Mouse (Mus musculus): ENCODE results near the gene Gm28043.
"Not testable (repeated sequence)": the region's sequence is repeated elsewhere in the genome, so short reads cannot be mapped to it uniquely, and the experiment has no call there.

The Gm28043 gene

GRCm38 (mm10) chr17:29711745-29712431 is 97.2 kb downstream of the Gm28043 start:
- in situ Hi-C loops (cut with MseI, MboI) = no loop called here

DNA sequence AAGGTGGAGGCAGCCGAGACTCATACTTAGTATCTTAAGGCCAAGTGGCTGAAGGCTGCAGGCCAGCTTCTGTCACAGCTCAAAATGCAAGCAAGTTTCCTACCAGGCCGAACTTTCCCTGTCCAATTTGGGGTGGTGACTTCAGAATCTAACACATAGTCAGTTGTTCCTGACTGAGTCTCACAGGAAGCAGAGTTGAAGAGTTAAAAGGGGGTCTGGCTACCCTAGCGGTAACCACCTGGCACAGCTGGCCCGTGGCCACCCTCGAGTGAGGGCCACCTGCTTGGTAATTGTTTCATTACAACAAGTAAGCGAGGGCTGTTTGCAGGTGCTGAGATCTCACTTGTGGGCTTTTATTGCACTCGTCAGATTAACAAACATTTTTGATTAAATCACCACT is 97.9 kb downstream of the Gm28043 start:
- in situ Hi-C loops (cut with MseI, MboI) = no loop called here

DNA sequence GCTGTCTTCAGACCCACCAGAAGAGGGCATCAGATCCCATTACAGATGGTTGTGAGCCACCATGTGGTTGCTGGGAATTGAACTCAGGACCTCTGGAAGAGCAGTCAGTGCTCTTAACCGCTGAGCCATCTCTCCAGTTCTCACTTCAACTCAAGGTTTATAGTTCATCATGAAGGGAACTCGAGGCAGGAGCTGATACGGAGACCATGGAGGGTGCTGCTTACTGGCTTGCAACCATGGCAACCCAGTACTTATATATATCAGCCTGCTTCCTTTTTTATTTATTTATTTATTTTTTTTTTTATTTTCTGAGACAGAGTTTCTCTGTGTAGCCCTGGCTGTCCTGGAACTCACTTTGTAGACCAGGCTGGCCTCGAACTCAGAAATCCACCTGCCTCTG is 99.1 kb downstream of the Gm28043 start:
- in situ Hi-C loops (cut with MseI, MboI) = not testable (repeated sequence)

DNA sequence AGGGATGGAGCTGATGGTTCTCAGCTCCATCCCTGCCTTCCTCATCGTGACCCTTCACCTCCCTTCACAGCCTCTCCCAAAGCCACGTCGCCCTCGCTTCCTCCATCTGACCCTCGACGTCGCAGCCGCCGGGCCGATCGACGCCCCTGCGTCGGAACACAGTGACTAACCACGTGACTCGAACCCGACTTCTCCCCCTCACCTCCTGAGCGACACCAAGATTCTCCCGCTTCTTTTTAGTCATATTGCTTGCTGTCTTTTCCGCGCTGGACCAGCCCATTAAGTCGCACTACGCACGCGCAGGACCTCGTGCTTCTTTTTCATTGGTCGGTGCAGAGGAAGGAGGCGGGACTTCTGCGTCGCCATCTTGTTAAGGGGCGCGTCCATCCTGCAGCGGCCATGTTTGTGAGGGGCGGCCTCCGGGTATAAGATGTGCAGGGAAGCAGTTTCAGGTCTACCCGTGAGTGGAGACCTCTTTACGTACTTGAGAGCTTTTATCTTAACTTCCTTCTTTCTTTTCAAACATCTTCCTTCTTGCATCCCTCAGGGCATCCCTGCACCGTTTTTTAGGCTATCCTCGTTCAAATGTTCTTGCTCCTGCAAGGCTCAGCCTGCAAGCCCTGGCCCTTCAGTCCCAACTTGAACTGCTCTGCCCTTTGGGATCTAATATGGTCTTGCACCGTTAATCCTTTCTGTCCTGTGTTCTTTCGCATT is 102.2 kb downstream of the Gm28043 start, which contains the start of gene Ccdc167:
Ccdc167 (minus strand) TSS at position 313 of the 714 bp plus-strand sequence.
- in situ Hi-C loops (cut with MseI, MboI) = no loop called here

GRCm38 (mm10) chr17:29718660-29719059 is 104.0 kb downstream of the Gm28043 start:
- in situ Hi-C loops (cut with MseI, MboI) = no loop called here

DNA sequence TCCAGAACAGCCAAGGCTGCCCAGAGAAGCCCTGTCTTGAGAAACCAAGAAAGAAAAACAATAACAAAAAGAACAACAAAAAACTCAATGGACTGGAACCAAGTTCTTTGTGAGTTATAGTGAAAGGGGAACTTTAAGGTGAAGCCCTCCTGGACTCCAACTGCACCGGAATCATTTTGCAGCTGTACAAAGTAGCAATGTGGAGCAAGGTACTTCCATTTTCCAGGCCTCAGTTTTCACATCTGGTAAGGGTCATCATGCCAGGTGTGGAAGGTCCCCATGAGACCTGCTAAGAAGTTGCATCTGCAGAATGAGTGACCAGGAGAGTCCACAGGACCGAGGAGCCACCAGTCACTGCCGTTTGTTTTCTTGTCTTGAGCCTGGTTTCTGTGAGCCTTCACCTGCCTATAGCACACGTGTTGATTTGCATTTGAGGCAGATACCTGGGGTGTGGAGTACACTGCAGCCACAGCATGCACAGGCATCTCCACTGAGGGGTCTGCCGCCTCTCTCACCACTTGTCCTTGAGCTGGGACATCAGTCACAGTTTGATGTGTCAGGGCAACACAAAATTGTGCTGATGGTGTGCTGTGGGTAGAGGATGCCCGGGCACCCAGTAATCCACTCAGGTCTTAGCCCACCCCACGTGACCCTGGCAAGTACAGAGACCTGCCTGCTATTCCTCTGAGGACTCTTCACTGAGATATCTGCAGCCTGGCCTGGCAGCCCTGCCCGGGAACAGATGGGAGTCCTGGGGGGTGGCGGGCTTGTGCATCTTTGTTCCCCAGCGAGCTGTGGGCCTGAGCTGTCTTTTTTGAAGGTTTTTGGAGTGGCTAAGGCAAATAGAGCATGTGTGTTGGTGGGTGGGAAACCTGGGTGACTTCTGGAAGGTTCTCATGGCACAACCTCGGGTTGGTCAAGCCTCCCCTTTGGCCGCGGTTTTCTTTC is 105.2 kb downstream of the Gm28043 start:
- in situ Hi-C loops (cut with MseI, MboI) = no loop called here

DNA sequence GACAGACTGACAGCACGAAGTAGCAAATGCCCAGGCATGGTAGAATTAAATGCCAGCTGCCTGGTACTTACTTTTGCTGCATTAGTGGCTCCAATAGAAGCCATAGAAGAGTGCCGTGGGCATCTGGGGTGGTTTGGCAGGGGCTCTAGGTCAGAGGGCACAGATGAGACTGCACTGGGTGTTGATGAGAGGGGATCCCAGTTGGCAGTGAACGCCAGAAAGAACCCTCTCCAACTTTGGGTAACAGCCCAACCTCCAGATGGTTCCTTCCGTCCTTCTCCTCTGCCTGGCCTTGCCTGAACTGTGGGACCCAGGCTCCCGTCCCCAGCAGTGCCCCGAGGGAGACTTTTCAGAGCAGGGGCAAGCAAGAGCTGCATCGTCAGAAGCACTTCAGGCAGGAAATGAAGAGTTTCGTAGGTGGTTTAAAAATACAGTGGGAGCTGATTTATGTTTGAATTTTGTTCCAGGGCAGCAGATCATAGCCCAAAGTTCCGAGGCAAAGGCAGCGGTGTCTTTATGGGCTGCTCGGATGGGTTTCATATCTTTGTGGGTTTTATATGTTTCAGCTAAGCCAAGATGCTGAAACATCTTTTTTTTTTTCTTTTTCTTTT is 106.2 kb downstream of the Gm28043 start:
- in situ Hi-C loops (cut with MseI, MboI) = no loop called here

- in situ Hi-C loops (cut with MseI, MboI) = no loop called here
Measured at GRCm38 (mm10) chr17:29724610-29725009, 109.9 kb downstream of the Gm28043 start.

GRCm38 (mm10) chr17:29725027-29725620 is 110.4 kb downstream of the Gm28043 start:
- in situ Hi-C loops (cut with MseI, MboI) = no loop called here

DNA sequence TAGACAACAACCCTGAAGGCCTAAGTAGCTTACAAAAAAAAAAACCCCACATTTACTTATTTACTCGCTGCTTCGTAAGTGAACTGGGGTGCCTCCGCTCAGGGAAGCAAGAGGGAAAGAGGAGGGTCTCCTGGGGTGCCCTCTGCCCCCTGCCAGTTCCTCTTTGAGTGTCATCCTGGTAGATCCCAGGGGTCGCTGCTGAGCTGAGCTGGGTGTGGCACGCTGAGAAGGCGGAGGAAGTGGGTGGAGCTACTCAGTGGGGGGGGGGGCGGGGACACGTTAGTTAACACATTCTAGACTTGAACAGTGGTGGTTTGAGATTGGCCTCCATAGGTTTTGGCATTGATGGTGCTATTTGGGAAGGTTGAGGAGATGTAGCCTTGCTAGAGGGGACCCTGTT is 113.4 kb downstream of the Gm28043 start:
- in situ Hi-C loops (cut with MseI, MboI) = no loop called here

DNA sequence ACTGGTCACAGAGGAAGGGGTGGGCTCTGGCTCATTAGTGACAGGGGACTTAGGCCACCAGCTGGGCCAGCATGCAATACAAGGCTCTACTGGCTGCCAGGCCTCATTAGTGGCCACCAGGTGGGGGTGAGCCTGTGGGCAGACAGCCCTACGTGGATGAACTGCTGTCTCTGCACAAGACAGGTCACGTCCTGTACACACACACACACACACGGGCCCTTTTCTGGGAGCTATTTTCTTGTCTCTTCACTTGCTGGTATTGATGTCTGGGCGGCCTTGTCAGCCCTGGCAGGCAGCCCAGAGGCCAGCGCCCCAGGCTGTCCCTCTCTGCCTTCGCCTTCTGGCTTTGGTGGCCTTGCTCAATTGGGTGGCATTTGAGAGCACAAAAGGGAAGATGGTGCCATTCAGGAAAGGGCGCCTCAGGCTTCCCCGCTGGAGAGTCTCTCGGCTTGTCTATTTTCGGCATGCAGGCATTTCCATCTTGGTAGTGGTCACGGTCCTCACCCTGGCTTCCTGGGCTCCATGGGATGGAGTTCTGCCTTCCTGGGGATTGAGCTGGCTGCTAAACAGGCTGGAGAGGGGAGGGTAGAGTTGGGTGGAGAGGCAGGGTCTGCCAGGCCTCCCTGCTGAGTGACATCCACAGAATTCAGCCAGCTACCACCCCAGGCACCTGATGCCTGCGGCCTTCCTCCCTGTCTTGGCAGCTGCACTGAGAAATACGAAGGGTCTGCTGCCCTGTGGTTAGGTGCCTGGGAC is 116.0 kb downstream of the Gm28043 start:
- in situ Hi-C loops (cut with MseI, MboI) = no loop called here

- in situ Hi-C loops (cut with MseI, MboI) = no loop called here
Measured at GRCm38 (mm10) chr17:29731266-29731952, 116.7 kb downstream of the Gm28043 start.

DNA sequence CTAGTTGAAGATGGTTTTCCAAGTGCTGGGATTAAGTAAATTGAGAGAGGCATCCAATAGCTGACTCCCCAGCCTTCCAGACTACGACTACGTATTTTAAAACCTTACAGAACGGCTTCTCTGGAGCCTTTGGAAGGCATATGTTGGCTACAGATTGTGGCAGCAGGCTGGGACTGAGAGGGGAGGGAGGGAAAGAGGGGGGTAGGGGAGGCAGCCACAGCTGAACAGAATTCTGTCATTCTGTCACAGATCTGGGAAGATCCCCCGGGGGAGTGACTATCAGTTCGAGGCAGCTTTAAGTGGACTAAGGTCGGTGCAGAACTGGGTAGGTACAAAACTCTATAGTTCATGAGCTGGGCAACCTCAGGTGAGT is 117.3 kb downstream of the Gm28043 start:
- in situ Hi-C loops (cut with MseI, MboI) = no loop called here

GRCm38 (mm10) chr17:29732522-29732921 is 117.8 kb downstream of the Gm28043 start:
- in situ Hi-C loops (cut with MseI, MboI) = no loop called here

DNA sequence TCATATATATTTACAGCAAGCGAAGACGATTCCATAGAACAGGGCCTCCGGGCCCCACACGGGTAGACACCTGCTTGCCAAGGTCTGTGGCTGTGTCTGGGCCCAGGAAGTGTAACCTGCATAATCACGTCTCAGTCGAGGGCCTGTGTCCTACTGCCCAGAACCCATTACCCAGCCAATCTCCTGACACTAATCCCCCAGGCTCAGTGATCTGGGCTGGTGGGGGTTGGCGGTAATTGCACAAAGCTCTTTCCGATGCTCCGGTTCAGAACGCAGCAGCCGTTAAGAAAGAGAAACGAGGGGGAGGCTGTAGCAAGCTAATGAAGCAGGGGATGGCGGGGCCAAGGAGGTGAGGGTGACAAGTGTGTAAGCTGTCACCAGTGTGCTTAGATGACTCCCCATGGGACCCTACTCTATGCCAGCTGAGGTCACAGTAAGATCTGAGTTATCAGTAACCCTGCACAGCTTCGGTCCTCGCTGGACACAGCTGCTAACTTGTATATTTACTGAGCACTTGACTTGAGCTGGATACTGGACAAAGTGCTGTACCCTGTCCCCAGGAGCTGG is 121.9 kb downstream of the Gm28043 start:
- in situ Hi-C loops (cut with MseI, MboI) = no loop called here

DNA sequence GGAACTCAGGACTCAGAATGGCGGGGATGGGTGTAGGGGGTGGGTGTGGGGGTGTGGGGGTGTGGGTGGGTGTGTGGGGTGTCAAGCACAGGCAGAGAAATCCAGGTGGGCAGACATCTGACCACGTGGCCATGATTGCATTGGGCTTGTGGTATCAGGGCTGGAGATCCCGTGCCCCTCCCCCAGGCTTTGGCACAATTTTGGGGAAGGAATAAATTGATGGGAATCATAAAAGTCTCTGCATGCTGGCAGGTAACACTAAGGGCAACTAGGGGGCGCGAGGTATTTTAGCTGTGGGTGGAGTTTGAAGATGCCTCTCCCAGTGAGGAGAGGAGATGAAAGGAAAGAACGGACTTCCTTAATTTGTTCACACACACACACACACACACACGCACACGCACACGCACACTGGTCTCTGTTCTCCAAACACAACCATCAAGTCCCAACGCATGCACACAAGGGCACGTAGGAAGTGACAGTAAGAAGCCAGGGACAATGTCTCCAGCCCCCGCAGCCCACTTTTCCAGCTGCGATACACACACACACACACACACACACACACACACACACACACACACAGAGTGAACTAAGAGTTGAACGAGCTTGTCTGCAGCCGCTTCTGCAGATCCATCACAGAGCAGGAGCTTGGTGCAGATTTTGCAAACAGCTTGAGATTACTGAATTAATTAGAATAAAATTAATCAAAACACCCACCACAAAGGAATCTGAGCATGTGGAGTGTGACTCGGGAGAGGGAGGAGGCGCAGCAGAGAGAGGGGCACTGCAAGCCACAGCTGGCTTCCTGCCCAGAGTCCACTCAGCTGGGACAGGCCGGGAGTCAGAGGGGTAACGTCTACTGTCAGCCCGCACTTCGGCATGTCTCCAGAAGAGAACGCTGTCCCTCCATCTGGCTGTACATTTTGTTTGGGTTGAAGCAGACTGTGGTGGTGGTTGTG is 123.5 kb downstream of the Gm28043 start:
- in situ Hi-C loops (cut with MseI, MboI) = no loop called here

GRCm38 (mm10) chr17:29747466-29747865 is 132.8 kb downstream of the Gm28043 start:
- in situ Hi-C loops (cut with MseI, MboI) = no loop called here
